Mouse (Mus musculus) cortical plate, adult 2 months (tissue): ENCODE data around the gene Lats2.

ENCODE experiments used
- CTCF ChIP-seq: fragments of 200-500 bp; IDR thresholded peaks from 2 replicates; pipeline ENCODE4 v1.5.1; 2011; ENCODE audit warnings: mild to moderate bottlenecking, control low read depth, low read length; ENCODE audit not compliant: insufficient read depth; ENCODE audit errors: extremely low read depth
- POLR2A ChIP-seq: fragments of 200-500 bp; IDR thresholded peaks from 2 replicates; pipeline ENCODE4 v1.6.1; 2011; ENCODE audit warnings: mild to moderate bottlenecking, low read length, control low read depth; ENCODE audit not compliant: insufficient read depth; ENCODE audit errors: extremely low read depth

GRCm38 (mm10) chr14:57646155-57646554 is 112.0 kb downstream of the Lats2 start:
- TF ChIP-seq CTCF = no peak
- TF ChIP-seq POLR2A = no peak
